Mouse (Mus musculus): ENCODE results near the gene Trim14. TPM values are rescaled to one million over a fixed set of nuclear protein-coding genes. Genes with fewer than 3 reads are reported as not detected.

Trim14 gene
- total RNA-seq, 2 experiments from 2014 or later, result 0.36 to 0.37 TPM

- peak in 1 of 2 experiments; percentile 6 for DNase-seq
- intact Hi-C loops (cut with DNase I), result loop anchor here (5.0 to 10.0 kb wide), 3 partner anchors 53 to 254 kb away; partner anchors contain the start of gene Xpa
These were observed 87.1 kb downstream of the Trim14 start for GRCm38 (mm10) chr4:46448886-46449285.

- no peak for DNase-seq
- intact Hi-C loops (cut with DNase I), result loop anchor here (5.0 to 10.0 kb wide), 3 partner anchors 55 to 253 kb away; partner anchors contain the start of gene Xpa
These were observed 88.5 kb downstream of the Trim14 start for GRCm38 (mm10) chr4:46447461-46447860.

- no peak for DNase-seq
- intact Hi-C loops (cut with DNase I), result loop anchor here (5.0 to 10.0 kb wide), 3 partner anchors 53 to 251 kb away; partner anchors contain the start of gene Xpa
These were observed 90.5 kb downstream of the Trim14 start for GRCm38 (mm10) chr4:46445237-46445945.

Other genes with a start within 250 kb of the Trim14 start
- not detected for gene Foxe1, start 192.5 kb downstream of the Trim14 start, total RNA-seq (2021)
- gene Trmo, start 146.7 kb downstream of the Trim14 start, total RNA-seq (2021), result 1 to 10 TPM; 2.1 to 2.5 TPM
- gene Hemgn, start 122.6 kb downstream of the Trim14 start, total RNA-seq (2021), result not detected
- 10 to 100 TPM; 54.4 to 64.0 TPM for gene Anp32b, start 85.2 kb downstream of the Trim14 start, total RNA-seq (2021)
- 10 to 100 TPM; 15.6 to 18.0 TPM for gene Nans, start 46.9 kb downstream of the Trim14 start, total RNA-seq (2021)
- gene Coro2a, start 66.1 kb upstream of the Trim14 start, total RNA-seq (2021), result under 1 TPM; 0.05 to 0.42 TPM
- gene Tbc1d2, start 114.1 kb upstream of the Trim14 start, total RNA-seq (2021), result under 1 TPM; 0.72 to 0.77 TPM

All from gastrocnemius, postnatal 36 days (tissue).